Mouse (Mus musculus): Measurements from ENCODE around the gene Rin2. TPM values are rescaled to one million over a fixed set of nuclear protein-coding genes. Genes with fewer than 3 reads are reported as not detected.

Rin2 gene
- polyA plus RNA-seq, 1 experiment from 2014 or later, result 55.2 TPM

DNA sequence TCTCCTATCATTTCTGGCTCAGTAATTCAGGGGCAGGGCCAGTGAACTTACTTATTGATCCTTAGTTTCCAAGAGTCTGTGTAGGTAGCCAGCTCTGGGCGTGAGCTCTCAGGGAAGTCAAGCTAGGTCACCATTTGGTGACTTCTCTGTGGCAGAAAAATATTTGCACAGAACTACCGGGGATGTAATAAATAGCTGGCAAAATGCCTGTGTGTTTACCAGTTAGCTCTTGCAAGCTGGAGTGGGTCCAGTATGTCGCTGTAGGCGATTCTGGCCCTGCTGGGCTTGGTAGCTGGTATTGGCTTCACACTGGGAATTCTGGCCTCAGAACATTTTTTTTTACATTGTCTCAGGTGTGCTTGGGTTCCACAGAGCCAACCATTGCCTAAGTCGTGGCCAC is 60.1 kb downstream of the Rin2 start:
- ATAC-seq (no peak), DNase-seq (ENCODE audit: low spot score) (no peak)
- H3K9ac ChIP-seq (replicated peaks; ENCODE audit: low read depth), result no peak overlapping the region
- no peak overlapping the region for H3K27ac ChIP-seq (ENCODE audit: low read length)
- TF ChIP-seq EP300 (IDR thresholded peaks at IDR 0.05) (no peak), CTCF (IDR thresholded peaks at IDR 0.05) (no peak)
- no peak overlapping the region for H3K4me2 ChIP-seq (replicated peaks; ENCODE audit: low read depth, low read length)
- no peak overlapping the region for H3K4me3 ChIP-seq (ENCODE audit: low read depth, low read length)
- no peaks in the 10 kb centered on the region for H3K36me3 ChIP-seq (ENCODE audit: insufficient read depth, low read length)
- no peaks in the 10 kb centered on the region for H3K9me3 ChIP-seq (ENCODE audit: low read length)
- no peaks in the 10 kb centered on the region for H3K4me1 ChIP-seq (ENCODE audit: insufficient read depth, low read depth, low read length)
- WGBS, result 66% methylated on average over 5 of the region's 5 CpGs
- H3K27me3 ChIP-seq (replicated peaks; ENCODE audit: insufficient read depth, low read length), result no peaks in the 10 kb centered on the region

DNA sequence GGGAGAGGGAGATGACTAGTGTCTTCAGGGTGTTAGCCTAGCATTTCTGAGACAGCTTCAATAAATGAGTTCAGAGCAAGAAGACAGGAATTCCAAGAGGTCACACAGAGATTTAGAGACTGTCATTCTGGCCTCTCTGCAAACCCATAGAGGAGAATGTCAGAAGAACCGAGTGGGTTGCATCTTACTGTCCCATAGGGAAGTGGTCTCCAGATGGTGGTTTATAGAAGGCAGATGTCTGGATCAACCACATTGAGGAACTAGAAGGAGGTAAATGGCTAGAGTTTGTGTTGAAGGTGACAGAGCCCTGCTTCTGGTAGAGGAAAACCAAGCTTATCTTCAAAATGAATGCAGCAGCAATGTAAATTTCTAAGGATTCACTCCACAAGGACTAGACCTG is 61.5 kb downstream of the Rin2 start:
- no peak for TF ChIP-seq CTCF (IDR thresholded peaks at IDR 0.05)
- TF ChIP-seq EP300 (IDR thresholded peaks at IDR 0.05), result no peak
- ATAC-seq (no peak), DNase-seq (ENCODE audit: low spot score) (peak; percentile 21)
- Histone ChIP-seq H3K36me3 (ENCODE audit: insufficient read depth, low read length) (no peaks in the 10 kb centered on the region), H3K9me3 (ENCODE audit: low read length) (no peaks in the 10 kb centered on the region), H3K4me1 (ENCODE audit: insufficient read depth, low read depth, low read length) (no peaks in the 10 kb centered on the region), H3K27ac (ENCODE audit: low read length) (no peak overlapping the region), H3K9ac (replicated peaks; ENCODE audit: low read depth) (no peak overlapping the region), H3K27me3 (replicated peaks; ENCODE audit: insufficient read depth, low read length) (no peaks in the 10 kb centered on the region), H3K4me3 (ENCODE audit: low read depth, low read length) (no peak overlapping the region), H3K4me2 (replicated peaks; ENCODE audit: low read depth, low read length) (no peak overlapping the region)
- 68% methylated on average over 1 of the region's 1 CpGs for WGBS

DNA sequence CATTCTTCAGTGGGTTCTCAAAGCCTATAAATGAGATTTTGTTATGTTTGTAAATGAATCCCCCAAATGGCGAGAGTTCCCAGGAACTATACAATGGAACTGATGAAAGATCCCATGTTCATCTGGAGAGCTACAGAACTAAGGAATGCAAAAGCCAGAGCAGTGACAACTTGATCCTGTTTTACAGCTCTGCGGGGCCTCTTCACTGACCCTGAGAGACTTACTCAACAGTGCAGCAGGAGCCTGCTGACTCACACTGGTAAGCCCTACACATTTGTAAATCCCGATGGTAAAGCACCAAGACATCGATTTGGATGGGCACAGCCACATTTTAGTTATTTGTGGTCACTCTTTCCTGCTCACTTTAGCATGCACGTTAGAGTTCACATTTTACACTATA is 62.2 kb downstream of the Rin2 start:
- Histone ChIP-seq H3K4me3 (ENCODE audit: low read depth, low read length) (no peak overlapping the region), H3K27ac (ENCODE audit: low read length) (no peak overlapping the region), H3K9ac (replicated peaks; ENCODE audit: low read depth) (no peak overlapping the region), H3K36me3 (ENCODE audit: insufficient read depth, low read length) (no peaks in the 10 kb centered on the region), H3K27me3 (replicated peaks; ENCODE audit: insufficient read depth, low read length) (no peaks in the 10 kb centered on the region), H3K4me2 (replicated peaks; ENCODE audit: low read depth, low read length) (no peak overlapping the region), H3K9me3 (ENCODE audit: low read length) (no peaks in the 10 kb centered on the region), H3K4me1 (ENCODE audit: insufficient read depth, low read depth, low read length) (no peaks in the 10 kb centered on the region)
- TF ChIP-seq EP300 (IDR thresholded peaks at IDR 0.05) (no peak), CTCF (IDR thresholded peaks at IDR 0.05) (no peak)
- no peak for ATAC-seq
- no peak for DNase-seq (ENCODE audit: low spot score)
- WGBS, result 57% methylated on average over 5 of the region's 5 CpGs

DNA sequence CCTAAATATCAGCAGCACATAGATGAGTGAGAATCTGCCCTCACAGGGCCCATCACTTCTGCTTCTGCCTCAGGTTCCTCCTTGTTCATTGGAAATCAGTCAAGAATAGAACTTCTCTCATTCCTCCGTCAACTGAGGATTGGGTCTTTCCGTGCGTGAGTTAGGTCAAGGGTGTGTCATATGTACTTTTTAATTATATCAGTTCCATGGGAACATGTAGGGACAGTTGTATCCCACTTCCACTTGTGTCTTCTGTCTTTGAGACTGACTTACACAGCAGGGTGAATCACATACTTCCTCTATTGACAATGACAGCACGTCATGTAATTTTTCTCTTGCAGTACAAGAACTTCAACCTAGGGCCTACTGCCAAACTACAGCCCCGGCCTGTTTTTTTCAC is 65.7 kb downstream of the Rin2 start:
- DNase-seq (ENCODE audit: low spot score), result peak; percentile 38
- ATAC-seq, result no peak
- WGBS, result 86% methylated on average over 5 of the region's 5 CpGs

DNA sequence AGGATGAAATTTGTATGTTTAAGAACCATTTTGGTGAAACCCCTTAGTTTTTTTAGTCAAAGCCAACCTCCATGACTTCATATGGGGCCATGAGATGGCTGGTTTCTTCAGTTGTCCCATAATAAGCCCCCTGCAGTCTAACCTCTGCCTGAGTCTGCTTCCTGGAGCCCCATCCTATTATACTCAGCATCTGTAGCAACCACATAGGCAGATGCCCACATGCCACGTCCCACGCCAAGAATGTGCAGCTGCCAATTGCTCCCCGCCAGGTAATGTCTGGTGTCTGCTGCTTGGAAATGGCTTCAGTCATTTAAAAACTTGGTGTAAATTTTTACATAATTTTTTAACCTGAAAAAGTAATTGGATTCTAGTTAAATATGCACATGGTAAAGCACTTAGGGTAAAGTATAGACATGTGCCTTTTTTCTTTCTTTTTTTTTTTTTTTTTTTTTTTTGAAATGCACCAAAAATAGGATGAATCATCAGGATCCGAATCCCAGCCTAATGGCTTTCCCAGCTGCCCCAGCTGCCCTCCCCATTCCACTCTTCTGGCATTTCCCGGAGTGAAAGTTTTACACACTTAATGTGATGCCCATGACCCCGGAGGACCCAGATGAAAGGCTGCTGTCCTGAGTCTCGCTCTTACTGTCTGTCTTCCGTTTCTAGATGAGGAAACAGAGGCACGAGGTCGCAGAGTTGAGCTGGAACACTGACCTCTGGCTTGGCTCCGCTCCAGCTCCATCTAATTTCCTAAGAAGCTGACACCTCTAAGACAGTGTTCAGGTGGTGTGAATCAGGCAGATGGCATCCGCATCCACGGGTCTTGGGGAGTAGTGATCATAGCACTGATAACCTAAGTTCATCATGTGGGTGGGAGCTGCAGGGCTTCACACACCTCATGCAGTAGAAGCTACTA is 68.0 kb downstream of the Rin2 start:
- Histone ChIP-seq H3K4me2 (replicated peaks; ENCODE audit: low read depth, low read length) (no peak overlapping the region), H3K4me3 (ENCODE audit: low read depth, low read length) (no peak overlapping the region), H3K27me3 (replicated peaks; ENCODE audit: insufficient read depth, low read length) (no peaks in the 10 kb centered on the region), H3K4me1 (ENCODE audit: insufficient read depth, low read depth, low read length) (no peaks in the 10 kb centered on the region), H3K9ac (replicated peaks; ENCODE audit: low read depth) (no peak overlapping the region), H3K9me3 (ENCODE audit: low read length) (no peaks in the 10 kb centered on the region), H3K27ac (ENCODE audit: low read length) (no peak overlapping the region), H3K36me3 (ENCODE audit: insufficient read depth, low read length) (no peaks in the 10 kb centered on the region)
- TF ChIP-seq CTCF (IDR thresholded peaks at IDR 0.05) (no peak), EP300 (IDR thresholded peaks at IDR 0.05) (no peak)
- WGBS, result 63% methylated on average over 13 of the region's 13 CpGs
- DNase-seq (ENCODE audit: low spot score), result no peak
- no peak for ATAC-seq

More for the DNA sequence above, 65.7 kb downstream of the Rin2 start:
- no peak overlapping the region for H3K9ac ChIP-seq (replicated peaks; ENCODE audit: low read depth)
- no peak overlapping the region for H3K27ac ChIP-seq (ENCODE audit: low read length)
- no peaks in the 10 kb centered on the region for H3K36me3 ChIP-seq (ENCODE audit: insufficient read depth, low read length)
- no peaks in the 10 kb centered on the region for H3K4me1 ChIP-seq (ENCODE audit: insufficient read depth, low read depth, low read length)
- H3K27me3 ChIP-seq (replicated peaks; ENCODE audit: insufficient read depth, low read length), result no peaks in the 10 kb centered on the region
- H3K9me3 ChIP-seq (ENCODE audit: low read length), result no peaks in the 10 kb centered on the region
- H3K4me3 ChIP-seq (ENCODE audit: low read depth, low read length), result no peak overlapping the region
- H3K4me2 ChIP-seq (replicated peaks; ENCODE audit: low read depth, low read length), result no peak overlapping the region
- no peak for TF ChIP-seq CTCF (IDR thresholded peaks at IDR 0.05)
- TF ChIP-seq EP300 (IDR thresholded peaks at IDR 0.05), result no peak

DNA sequence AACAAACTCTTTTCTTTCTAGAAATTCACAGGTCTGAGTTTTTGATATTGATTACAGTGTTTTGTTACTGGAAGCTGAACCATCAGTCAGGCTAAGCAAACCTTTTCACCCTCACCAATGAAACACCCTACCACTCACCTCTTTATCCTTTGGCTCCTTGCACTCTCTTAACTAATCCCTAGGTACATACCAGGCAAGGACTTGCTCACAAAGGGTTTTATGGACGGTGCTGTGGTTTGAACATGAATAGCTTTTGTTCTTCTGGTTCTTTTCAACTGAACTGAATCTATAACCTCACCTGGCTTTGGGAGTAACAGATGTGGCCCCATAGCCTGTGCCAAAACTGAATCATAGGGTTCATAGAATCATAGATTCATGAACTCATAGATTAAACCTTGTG is 71.4 kb downstream of the Rin2 start:
- no peak overlapping the region for H3K4me3 ChIP-seq (ENCODE audit: low read depth, low read length)
- ATAC-seq (no peak), DNase-seq (ENCODE audit: low spot score) (no peak)
- H3K9ac ChIP-seq (replicated peaks; ENCODE audit: low read depth), result no peak overlapping the region
- no peak overlapping the region for H3K27ac ChIP-seq (ENCODE audit: low read length)
- 69% methylated on average over 1 of the region's 1 CpGs for WGBS
- no peaks in the 10 kb centered on the region for H3K4me1 ChIP-seq (ENCODE audit: insufficient read depth, low read depth, low read length)
- TF ChIP-seq EP300 (IDR thresholded peaks at IDR 0.05) (no peak), CTCF (IDR thresholded peaks at IDR 0.05) (no peak)
- no peaks in the 10 kb centered on the region for H3K27me3 ChIP-seq (replicated peaks; ENCODE audit: insufficient read depth, low read length)
- no peaks in the 10 kb centered on the region for H3K36me3 ChIP-seq (ENCODE audit: insufficient read depth, low read length)
- no peak overlapping the region for H3K4me2 ChIP-seq (replicated peaks; ENCODE audit: low read depth, low read length)
- no peaks in the 10 kb centered on the region for H3K9me3 ChIP-seq (ENCODE audit: low read length)

Measured in lung, postnatal 0 days (tissue).